ENCODE assay signal across 16 mouse cellular contexts in genomic region chr19:41766628-41767027, GRCm38 (mm10). TPM values are rescaled to one million over a fixed set of nuclear protein-coding genes. Genes with fewer than 3 reads are reported as not detected.
DNase-seq lines count a peak whose midpoint lies in the region; ATAC-seq lines count a peak whose summit lies in the region.
"Had no signal": no experiment of that assay in that cellular context is flagged by ENCODE, and none has a peak within 500 bp of the region (broad histone marks: within the 10 kb centered on the region; RNA-seq: fewer than 3 reads in every experiment).

No protein-coding gene starts in this region.

- no peak overlapping the region for H3K9ac ChIP-seq in forebrain, embryonic 12.5 days
- H3K9ac ChIP-seq in forebrain, embryonic 11.5 days (ENCODE audit: low read length), result no peak overlapping the region
- no peak overlapping the region for H3K9ac ChIP-seq in midbrain, embryonic 12.5 days (replicated peaks)
- no peak overlapping the region for H3K9ac ChIP-seq in embryonic facial prominence, embryonic 14.5 days (ENCODE audit: low read depth, low read length)
- H3K9ac ChIP-seq in midbrain, embryonic 16.5 days (ENCODE audit: low read depth, low read length), result no peak overlapping the region
- H3K9ac ChIP-seq: heart, embryonic 15.5 days; limb, embryonic 15.5 days had no signal

- peak overlapping the region; percentile 66; the same call in 1 of the 2 replicates for H3K27ac ChIP-seq in forebrain, embryonic 12.5 days
- no peak overlapping the region for H3K27ac ChIP-seq in forebrain, embryonic 11.5 days (ENCODE audit: low read depth, low read length)
- H3K27ac ChIP-seq in midbrain, embryonic 12.5 days (replicated peaks), result peak overlapping the region; percentile 35; the same call in 1 of the 2 replicates
- no peak overlapping the region for H3K27ac ChIP-seq in midbrain, embryonic 10.5 days (replicated peaks)
- no peak overlapping the region for H3K27ac ChIP-seq in embryonic facial prominence, embryonic 14.5 days (replicated peaks; ENCODE audit: low read depth, low read length)
- H3K27ac ChIP-seq in midbrain, embryonic 16.5 days (ENCODE audit: low read length), result 0 out of 2 replicates have a peak overlapping the region, but pooled peaks have one; percentile 39
- H3K27ac ChIP-seq: heart, embryonic 15.5 days; limb, embryonic 15.5 days had no signal

- no peak overlapping the region for H3K4me2 ChIP-seq in forebrain, embryonic 12.5 days
- no peak overlapping the region for H3K4me2 ChIP-seq in forebrain, embryonic 11.5 days (ENCODE audit: low read depth, low read length, severe bottlenecking)
- H3K4me2 ChIP-seq in midbrain, embryonic 12.5 days (replicated peaks), result no peak overlapping the region
- H3K4me2 ChIP-seq in embryonic facial prominence, embryonic 14.5 days (ENCODE audit: low read depth, low read length), result no peak overlapping the region
- no peak overlapping the region for H3K4me2 ChIP-seq in midbrain, embryonic 16.5 days (ENCODE audit: low read length)
- H3K4me2 ChIP-seq: heart, embryonic 15.5 days; limb, embryonic 15.5 days had no signal

- no peak overlapping the region for H3K4me3 ChIP-seq in forebrain, embryonic 12.5 days (replicated peaks)
- no peak overlapping the region for H3K4me3 ChIP-seq in forebrain, embryonic 11.5 days (ENCODE audit: low read depth, low read length)
- H3K4me3 ChIP-seq in midbrain, embryonic 12.5 days, result no peak overlapping the region
- H3K4me3 ChIP-seq in midbrain, embryonic 10.5 days, result no peak overlapping the region
- H3K4me3 ChIP-seq in embryonic facial prominence, embryonic 14.5 days (ENCODE audit: low read depth, low read length), result no peak overlapping the region
- no peak overlapping the region for H3K4me3 ChIP-seq in midbrain, embryonic 16.5 days (ENCODE audit: low read depth, low read length)
- H3K4me3 ChIP-seq: heart, embryonic 15.5 days; limb, embryonic 15.5 days; megakaryocyte, embryonic 14.5 days had no signal

- intact Hi-C loops in left cerebral cortex, postnatal 10 days (cut with DNase I), result no loop called here

- peaks cover 8% of the 10 kb centered on the region for H3K4me1 ChIP-seq in forebrain, embryonic 12.5 days
- H3K4me1 ChIP-seq in forebrain, embryonic 11.5 days (replicated peaks; ENCODE audit: control insufficient read depth, insufficient read depth, low read length), result no peaks in the 10 kb centered on the region
- H3K4me1 ChIP-seq in midbrain, embryonic 12.5 days, result 0 out of 2 replicates have a peak, but pooled peaks cover 4% of the 10 kb centered on the region
- peaks cover 10% of the 10 kb centered on the region for H3K4me1 ChIP-seq in midbrain, embryonic 10.5 days
- H3K4me1 ChIP-seq in embryonic facial prominence, embryonic 14.5 days (ENCODE audit: control insufficient read depth, insufficient read depth, low read length), result no peaks in the 10 kb centered on the region
- H3K4me1 ChIP-seq in midbrain, embryonic 16.5 days (ENCODE audit: control insufficient read depth, insufficient read depth, low read length), result 0 out of 2 replicates have a peak, but pooled peaks cover 2% of the 10 kb centered on the region
- H3K4me1 ChIP-seq: heart, embryonic 15.5 days had no signal

- 76% methylated on average over 5 of the region's 5 CpGs for WGBS in forebrain, embryonic 12.5 days
- WGBS in forebrain, embryonic 11.5 days, result 79% methylated on average over 5 of the region's 5 CpGs
- WGBS in midbrain, embryonic 12.5 days, result 78% methylated on average over 5 of the region's 5 CpGs
- WGBS in midbrain, embryonic 10.5 days, result 83% methylated on average over 5 of the region's 5 CpGs
- WGBS in embryonic facial prominence, embryonic 14.5 days, result 47% methylated on average over 5 of the region's 5 CpGs
- 71% methylated on average over 5 of the region's 5 CpGs for WGBS in midbrain, embryonic 16.5 days

- no peaks in the 10 kb centered on the region for H3K27me3 ChIP-seq in forebrain, embryonic 12.5 days
- no peaks in the 10 kb centered on the region for H3K27me3 ChIP-seq in forebrain, embryonic 11.5 days (ENCODE audit: control insufficient read depth, insufficient read depth, low read length)
- H3K27me3 ChIP-seq in midbrain, embryonic 12.5 days, result no peaks in the 10 kb centered on the region
- no peaks in the 10 kb centered on the region for H3K27me3 ChIP-seq in midbrain, embryonic 10.5 days (ENCODE audit: low read depth, poor library complexity, severe bottlenecking)
- no peaks in the 10 kb centered on the region for H3K27me3 ChIP-seq in embryonic facial prominence, embryonic 14.5 days (replicated peaks; ENCODE audit: control insufficient read depth, insufficient read depth, low read length)
- no peaks in the 10 kb centered on the region for H3K27me3 ChIP-seq in midbrain, embryonic 16.5 days (ENCODE audit: control insufficient read depth, insufficient read depth, low read depth, low read length)
- H3K27me3 ChIP-seq: heart, embryonic 15.5 days; limb, embryonic 15.5 days; megakaryocyte, embryonic 14.5 days had no signal

- ATAC-seq in forebrain, embryonic 12.5 days (ENCODE audit: low FRiP score), result no peak
- no peak for ATAC-seq in forebrain, embryonic 11.5 days (replicated peaks; ENCODE audit: low FRiP score)
- ATAC-seq in midbrain, embryonic 12.5 days (ENCODE audit: low FRiP score, low read depth), result no peak
- peak; percentile 85 for ATAC-seq in embryonic facial prominence, embryonic 14.5 days (ENCODE audit: low read depth)
- peak; percentile 70 for ATAC-seq in midbrain, embryonic 16.5 days

- no peaks in the 10 kb centered on the region for H3K9me3 ChIP-seq in forebrain, embryonic 12.5 days
- no peaks in the 10 kb centered on the region for H3K9me3 ChIP-seq in forebrain, embryonic 11.5 days (ENCODE audit: control insufficient read depth, low read length)
- no peaks in the 10 kb centered on the region for H3K9me3 ChIP-seq in midbrain, embryonic 12.5 days
- no peaks in the 10 kb centered on the region for H3K9me3 ChIP-seq in midbrain, embryonic 10.5 days (replicated peaks)
- H3K9me3 ChIP-seq in embryonic facial prominence, embryonic 14.5 days (ENCODE audit: control insufficient read depth, low read length), result no peaks in the 10 kb centered on the region
- no peaks in the 10 kb centered on the region for H3K9me3 ChIP-seq in midbrain, embryonic 16.5 days (replicated peaks; ENCODE audit: control insufficient read depth, low read length, poor library complexity, severe bottlenecking)
- H3K9me3 ChIP-seq: G1E; heart, embryonic 15.5 days; limb, embryonic 15.5 days; megakaryocyte, embryonic 14.5 days had no signal

- peaks cover 37% of the 10 kb centered on the region for H3K36me3 ChIP-seq in forebrain, embryonic 12.5 days (replicated peaks)
- no peaks in the 10 kb centered on the region for H3K36me3 ChIP-seq in forebrain, embryonic 11.5 days (ENCODE audit: control insufficient read depth, insufficient read depth, low read length)
- peaks cover 36% of the 10 kb centered on the region for H3K36me3 ChIP-seq in midbrain, embryonic 12.5 days
- peaks cover 62% of the 10 kb centered on the region for H3K36me3 ChIP-seq in midbrain, embryonic 10.5 days
- H3K36me3 ChIP-seq in embryonic facial prominence, embryonic 14.5 days (ENCODE audit: control insufficient read depth, insufficient read depth, low read length), result peaks cover 18% of the 10 kb centered on the region
- no peaks in the 10 kb centered on the region for H3K36me3 ChIP-seq in midbrain, embryonic 16.5 days (ENCODE audit: control insufficient read depth, insufficient read depth, low read length)

- DNase-seq in forebrain, embryonic 11.5 days (ENCODE audit: low spot score), result no peak
- no peak for DNase-seq in midbrain, embryonic 10.5 days (ENCODE audit: low spot score)
- DNase-seq in embryonic facial prominence, embryonic 14.5 days (ENCODE audit: low spot score), result peak; percentile 53
- no peak for DNase-seq in left cerebral cortex, postnatal 10 days (ENCODE audit: extremely low spot score in 1 of 2, low spot score in 2 of 2)
- DNase-seq in yolk sac, embryonic 10.5 days (ENCODE audit: low spot score), result no peak
- DNase-seq: adrenal gland, postnatal 25 days; cerebellum, postnatal 10 days; spleen, adult 18-20 months; thymus, postnatal 25 days had no signal

RNA-seq across cellular contexts. Expression of gene Slit1, which starts 23.2 kb away (rescaled TPM):
- 11.0 and 14.0 TPM in 2 replicates for polyA plus RNA-seq in forebrain, embryonic 12.5 days (2016; fragmentation: Nextera tagmentation; extraction: Ambion mirVana)
- polyA plus RNA-seq in forebrain, embryonic 11.5 days (2014; fragmentation: Nextera tagmentation; extraction: Ambion mirVana), result 4.6 and 5.6 TPM in 2 replicates
- polyA plus RNA-seq in midbrain, embryonic 12.5 days (2016; fragmentation: Nextera tagmentation; extraction: Ambion mirVana), result 12.2 and 14.8 TPM in 2 replicates
- 12.8 and 13.4 TPM in 2 replicates for polyA plus RNA-seq in midbrain, embryonic 10.5 days (2016; fragmentation: Nextera tagmentation; extraction: Ambion mirVana)
- 1.3 and 1.7 TPM in 2 replicates for polyA plus RNA-seq in embryonic facial prominence, embryonic 14.5 days (2014; fragmentation: Nextera tagmentation; extraction: Ambion mirVana)
- polyA plus RNA-seq in midbrain, embryonic 16.5 days (2015; fragmentation: Nextera tagmentation; extraction: Ambion mirVana), result 18.2 and 21.4 TPM in 2 replicates
- 10 to 100 TPM; 55.1 to 57.2 TPM for total RNA-seq in left cerebral cortex, postnatal 10 days (2021)

RNA-seq across cellular contexts. Expression of gene Arhgap19, which starts 35.2 kb away (rescaled TPM):
- polyA plus RNA-seq in forebrain, embryonic 12.5 days (2016; fragmentation: Nextera tagmentation; extraction: Ambion mirVana), result 36.0 and 38.8 TPM in 2 replicates
- polyA plus RNA-seq in forebrain, embryonic 11.5 days (2014; fragmentation: Nextera tagmentation; extraction: Ambion mirVana), result 44.1 and 48.4 TPM in 2 replicates
- 27.8 and 29.5 TPM in 2 replicates for polyA plus RNA-seq in midbrain, embryonic 12.5 days (2016; fragmentation: Nextera tagmentation; extraction: Ambion mirVana)
- polyA plus RNA-seq in midbrain, embryonic 10.5 days (2016; fragmentation: Nextera tagmentation; extraction: Ambion mirVana), result 38.1 and 39.5 TPM in 2 replicates
- polyA plus RNA-seq in embryonic facial prominence, embryonic 14.5 days (2014; fragmentation: Nextera tagmentation; extraction: Ambion mirVana), result 17.5 and 21.2 TPM in 2 replicates
- polyA plus RNA-seq in midbrain, embryonic 16.5 days (2015; fragmentation: Nextera tagmentation; extraction: Ambion mirVana), result 4.3 TPM in 2 replicates
- total RNA-seq in left cerebral cortex, postnatal 10 days (2021), result 1 to 10 TPM; 3.2 to 3.6 TPM

Comparison
In these comparisons a context has a peak if more than half of its experiments do, and no peak if none do; other contexts are left out.
1. ATAC-seq: peak in embryonic facial prominence, embryonic 14.5 days (single experiment) and midbrain, embryonic 16.5 days (single experiment); none in forebrain, embryonic 12.5 days (single experiment), forebrain, embryonic 11.5 days (single experiment) and midbrain, embryonic 12.5 days (single experiment).
2. H3K27ac ChIP-seq: peak in forebrain, embryonic 12.5 days (single experiment), midbrain, embryonic 12.5 days (single experiment) and midbrain, embryonic 16.5 days (single experiment); none in forebrain, embryonic 11.5 days (single experiment), midbrain, embryonic 10.5 days (single experiment) and embryonic facial prominence, embryonic 14.5 days (single experiment).